Mouse (Mus musculus) mammary gland, adult 2 months (tissue): Measurements from ENCODE around the gene Serpina11. TPM values are rescaled to one million over a fixed set of nuclear protein-coding genes. Genes with fewer than 3 reads are reported as not detected.

ENCODE experiments used
- polyA plus RNA-seq: library from polyadenylated mRNA; depleted of rRNA; stranded (reverse); fragments of >200 nt; gene quantifications from 2 replicates; pipeline ENCODE4 v1.2.3, GENCODE M21; 2012; ENCODE audit warnings: low replicate concordance; rRNA removed

The Serpina11 gene
- 0.07 and 1.2 TPM in 2 replicates for polyA plus RNA-seq

GRCm38 (mm10) chr12:103989857-103990256 lies at the start of gene Serpina11:
TSS of gene Serpina11 (minus strand) at chr12:103989957.

GRCm38 (mm10) chr12:104013620-104014019 lies 23.9 kb upstream of the Serpina11 start, which contains the start of gene Serpina9:
TSS of gene Serpina9 (minus strand) at chr12:104013755.

GRCm38 (mm10) chr12:103958798-103959197 lies 31.0 kb downstream of the Serpina11 start, which contains the start of gene Serpina1e:
TSS of gene Serpina1e (minus strand) at chr12:103958975.

Other genes with a start within 250 kb of the Serpina11 start
- 0.52 and 2.8 TPM in 2 replicates for gene Serpina1d, start 216.4 kb downstream of the Serpina11 start, polyA plus RNA-seq
- gene Serpina1b, start 159.6 kb downstream of the Serpina11 start, polyA plus RNA-seq = 23.0 and 37.2 TPM in 2 replicates
- gene Serpina1a, start 126.4 kb downstream of the Serpina11 start, polyA plus RNA-seq = 15.1 and 35.5 TPM in 2 replicates
- gene Serpina1c, start 85.1 kb downstream of the Serpina11 start, polyA plus RNA-seq = 2.3 and 13.1 TPM in 2 replicates
- gene Serpina1e, start 31.0 kb downstream of the Serpina11 start, polyA plus RNA-seq = 10.6 and 11.5 TPM in 2 replicates
- gene Serpina9, start 23.8 kb upstream of the Serpina11 start, polyA plus RNA-seq = 0.04 TPM in 1 of 2 replicates, not detected in the other
- gene Serpina12, start 54.5 kb upstream of the Serpina11 start, polyA plus RNA-seq = 0.04 and 0.73 TPM in 2 replicates
- not detected in 2 replicates for gene Serpina5, start 111.2 kb upstream of the Serpina11 start, polyA plus RNA-seq
- gene Serpina3a, start 122.8 kb upstream of the Serpina11 start, polyA plus RNA-seq = not detected in 2 replicates
- gene Serpina3b, start 138.0 kb upstream of the Serpina11 start, polyA plus RNA-seq = 9.5 TPM in 1 of 2 replicates, not detected in the other
- 28.4 and 61.8 TPM in 2 replicates for gene Serpina3c, start 163.9 kb upstream of the Serpina11 start, polyA plus RNA-seq
- 2.5 and 3.2 TPM in 2 replicates for gene Serpina3f, start 224.6 kb upstream of the Serpina11 start, polyA plus RNA-seq
- gene Serpina3g, start 246.3 kb upstream of the Serpina11 start, polyA plus RNA-seq = 38.8 and 52.0 TPM in 2 replicates